Mouse (Mus musculus) kidney, embryonic 16.5 days (tissue): ENCODE measurements around the gene Serpinb1a. TPM values are rescaled to one million over a fixed set of nuclear protein-coding genes. Genes with fewer than 3 reads are reported as not detected.

ENCODE experiments used
- polyA plus RNA-seq: library from polyadenylated mRNA; unstranded; fragments of >200 nt; fragmentation: Nextera tagmentation; extraction: Ambion mirVana; gene quantifications from 2 replicates; pipeline ENCODE4 v1.2.1, GENCODE M21; 2015

The Serpinb1a gene
- polyA plus RNA-seq, 1 experiment from 2014 or later: 12.1 TPM

Other genes starting within 250 kb of the Serpinb1a start
- gene Mylk4, start 67.2 kb downstream of the Serpinb1a start, polyA plus RNA-seq: 0.21 and 0.34 TPM in 2 replicates
- 19.7 and 21.1 TPM in 2 replicates for gene Wrnip1, start 49.1 kb downstream of the Serpinb1a start, polyA plus RNA-seq
- not detected in 2 replicates for gene D930007J09Rik, start 48.3 kb downstream of the Serpinb1a start, polyA plus RNA-seq
- not detected in 2 replicates for gene Serpinb1c, start 47.0 kb upstream of the Serpinb1a start, polyA plus RNA-seq
- gene Serpinb6b, start 114.0 kb upstream of the Serpinb1a start, polyA plus RNA-seq: 6.4 and 7.0 TPM in 2 replicates
- 11.4 TPM in 2 replicates for gene Serpinb9, start 152.1 kb upstream of the Serpinb1a start, polyA plus RNA-seq
- gene Serpinb9b, start 176.2 kb upstream of the Serpinb1a start, polyA plus RNA-seq: 0.09 TPM in 1 of 2 replicates, not detected in the other
- not detected in 2 replicates for gene Serpinb1b, start 227.4 kb upstream of the Serpinb1a start, polyA plus RNA-seq